Mouse (Mus musculus) retina, adult 2 months (tissue): ENCODE results near the gene C1qtnf6.

Source experiments
- DNase-seq: peaks from one replicate; pipeline ENCODE4 v3.0.0-alpha.2; 2012; ENCODE audit warnings: low read depth, low spot score

The C1qtnf6 gene

GRCm38 (mm10) chr15:78480991-78481390 lies 50.2 kb downstream of the C1qtnf6 start:
- DNase-seq: no peak

- DNase-seq: peak; percentile 4
Measured at GRCm38 (mm10) chr15:78480111-78480510, 51.1 kb downstream of the C1qtnf6 start.

- DNase-seq: no peak
Measured at GRCm38 (mm10) chr15:78479470-78479869, 51.7 kb downstream of the C1qtnf6 start.

- DNase-seq: no peak
Measured at GRCm38 (mm10) chr15:78478073-78478472, 53.1 kb downstream of the C1qtnf6 start.

DNA sequence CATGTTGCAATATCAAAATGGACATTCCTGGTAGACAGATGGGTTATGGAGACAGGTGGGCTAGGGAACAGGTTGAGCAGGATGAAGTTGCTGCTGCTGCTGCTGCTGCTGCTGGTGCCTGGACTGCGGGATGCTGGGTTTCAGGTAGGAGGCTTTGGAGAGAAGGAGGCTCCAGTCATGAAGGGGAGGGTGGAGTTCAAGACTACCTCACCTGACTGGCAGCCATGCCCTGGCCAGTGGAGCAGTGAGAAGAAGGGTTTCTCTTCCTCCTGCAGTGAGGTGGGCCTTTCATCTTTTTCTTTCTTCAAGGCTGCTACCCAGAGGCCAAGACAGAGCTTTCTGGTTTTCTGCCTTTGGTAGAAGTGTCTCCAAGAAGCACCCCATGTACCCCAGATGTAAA lies 54.3 kb downstream of the C1qtnf6 start:
- DNase-seq: no peak

DNA sequence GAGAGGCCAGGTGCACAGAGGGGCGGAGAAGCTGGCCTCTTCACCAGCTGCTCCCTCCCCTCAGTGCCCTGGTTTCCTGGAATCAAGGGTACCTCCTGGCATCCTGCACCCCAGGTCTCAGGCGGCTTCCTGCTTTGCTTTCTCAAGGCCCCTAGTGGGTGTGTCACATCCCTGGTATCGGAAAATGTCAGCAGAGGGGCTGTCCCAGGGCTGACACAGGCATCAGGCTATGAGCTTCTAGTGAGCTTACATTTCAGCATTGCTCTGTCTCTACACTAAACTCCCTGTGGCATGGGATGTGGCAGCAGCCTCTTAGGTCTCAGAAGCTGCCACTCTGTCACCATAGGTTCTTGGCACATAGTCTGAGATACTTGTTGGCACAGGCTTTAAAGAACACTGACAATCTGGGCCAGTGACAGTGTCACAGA lies 55.6 kb downstream of the C1qtnf6 start:
- no peak for DNase-seq

DNA sequence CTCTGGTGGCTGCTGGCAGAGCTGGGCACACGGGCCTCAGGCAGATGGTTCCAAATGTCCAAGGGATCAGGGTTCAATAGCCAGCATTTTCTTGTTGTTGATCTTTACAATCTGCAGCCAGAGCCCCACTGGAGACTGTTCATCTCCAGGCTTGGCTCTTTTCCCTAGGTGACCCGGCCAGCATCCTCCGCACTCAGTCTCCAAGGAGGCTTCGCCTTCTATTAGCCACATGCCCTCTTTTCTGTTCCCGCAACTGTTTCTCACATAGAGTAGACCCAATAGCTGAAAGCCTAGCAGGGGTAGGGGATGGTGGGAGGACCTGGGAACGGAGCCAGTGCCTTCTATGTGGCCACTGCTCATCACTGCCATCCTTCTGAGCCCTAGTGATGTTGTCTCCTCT lies 57.8 kb downstream of the C1qtnf6 start:
- DNase-seq: no peak
